Comparison of ENCODE assay signal across 16 mouse cellular contexts in the genomic region with DNA sequence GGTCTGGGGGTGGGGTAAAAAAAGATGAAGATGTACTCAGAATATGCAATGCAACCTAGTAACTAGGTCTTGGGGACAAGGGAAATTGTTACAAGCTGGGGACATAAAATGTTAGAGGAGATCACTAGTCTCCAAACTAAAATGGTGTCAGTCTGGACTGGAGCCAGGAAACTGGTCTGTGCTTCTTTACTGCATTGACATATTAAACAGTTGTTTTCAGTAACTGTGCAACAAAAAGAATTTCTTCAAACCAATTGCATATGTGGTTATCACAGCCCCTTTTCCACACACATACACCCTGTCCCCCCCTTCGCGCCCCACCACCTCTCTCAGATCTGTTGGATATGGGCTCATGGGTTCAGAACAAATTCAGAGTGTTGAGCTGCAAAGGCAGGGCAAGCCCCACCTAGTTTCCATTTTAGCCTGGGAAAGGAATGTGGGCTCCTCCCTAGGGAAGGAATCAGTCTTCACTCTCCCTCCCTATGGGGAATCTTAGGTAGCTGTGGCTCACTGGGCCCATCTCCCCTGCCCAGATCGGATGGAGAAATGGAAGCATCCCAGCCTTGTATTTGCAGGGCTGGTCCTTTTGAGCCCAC. TPM values are rescaled to one million over a fixed set of nuclear protein-coding genes. Genes with fewer than 3 reads are reported as not detected.
DNase-seq lines count a peak whose midpoint lies in the region; ATAC-seq and TF ChIP-seq lines count a peak whose summit lies in the region.
"Had no signal": no experiment of that assay in that cellular context is flagged by ENCODE, and none has a peak within 500 bp of the region (broad histone marks: within the 10 kb centered on the region; RNA-seq: fewer than 3 reads in every experiment).

No protein-coding gene starts in this region.

- intact Hi-C loops in heart, postnatal 14 days (cut with DNase I) = no loop called here

- H3K9me3 ChIP-seq in heart, embryonic 16.5 days (replicated peaks; ENCODE audit: control insufficient read depth, low read length) = no peaks in the 10 kb centered on the region
- no peaks in the 10 kb centered on the region for H3K9me3 ChIP-seq in limb, embryonic 14.5 days (ENCODE audit: control insufficient read depth, low read length)
- no peaks in the 10 kb centered on the region for H3K9me3 ChIP-seq in limb, embryonic 10.5 days (replicated peaks)
- no peaks in the 10 kb centered on the region for H3K9me3 ChIP-seq in stomach, embryonic 16.5 days (replicated peaks; ENCODE audit: control insufficient read depth, low read length)
- H3K9me3 ChIP-seq: forebrain, embryonic 10.5 days; midbrain, embryonic 10.5 days had no signal

- no peak overlapping the region for H3K4me3 ChIP-seq in heart, embryonic 16.5 days (ENCODE audit: low read length)
- H3K4me3 ChIP-seq in limb, embryonic 14.5 days (replicated peaks; ENCODE audit: low read length) = no peak overlapping the region
- no peak overlapping the region for H3K4me3 ChIP-seq in limb, embryonic 10.5 days
- H3K4me3 ChIP-seq in stomach, embryonic 16.5 days (replicated peaks; ENCODE audit: low read length) = no peak overlapping the region
- H3K4me3 ChIP-seq: forebrain, embryonic 10.5 days; midbrain, embryonic 10.5 days had no signal

- 72% methylated on average over 3 of the region's 3 CpGs for WGBS in heart, embryonic 16.5 days
- WGBS in limb, embryonic 14.5 days = 74% methylated on average over 3 of the region's 3 CpGs
- 89% methylated on average over 3 of the region's 3 CpGs for WGBS in limb, embryonic 10.5 days
- WGBS in stomach, embryonic 16.5 days = 74% methylated on average over 3 of the region's 3 CpGs

- DNase-seq in heart, postnatal 14 days = no peak
- DNase-seq in limb, embryonic 14.5 days (ENCODE audit: low spot score) = peak; percentile 64
- DNase-seq in limb, embryonic 10.5 days (ENCODE audit: low spot score) = no peak
- peak; percentile 70 for DNase-seq in ZHBTc4 (ENCODE audit: low read depth, low spot score)
- DNase-seq: cerebellum, postnatal 14 days; lung, postnatal 14 days; right cerebral cortex, postnatal 4 days; thymus, adult 2 months had no signal

- H3K4me1 ChIP-seq in heart, embryonic 16.5 days (ENCODE audit: control insufficient read depth, insufficient read depth, low read length) = peaks cover 6% of the 10 kb centered on the region
- H3K4me1 ChIP-seq in limb, embryonic 14.5 days (ENCODE audit: control insufficient read depth, insufficient read depth, low read length) = peaks cover 24% of the 10 kb centered on the region
- H3K4me1 ChIP-seq in limb, embryonic 10.5 days = peaks cover 21% of the 10 kb centered on the region
- peaks cover 21% of the 10 kb centered on the region for H3K4me1 ChIP-seq in stomach, embryonic 16.5 days (ENCODE audit: control insufficient read depth, insufficient read depth, low read length)
- H3K4me1 ChIP-seq: forebrain, embryonic 10.5 days; midbrain, embryonic 10.5 days had no signal

- H3K9ac ChIP-seq in heart, embryonic 16.5 days (ENCODE audit: low read length) = no peak overlapping the region
- H3K9ac ChIP-seq in limb, embryonic 14.5 days (ENCODE audit: low read depth, low read length, severe bottlenecking) = no peak overlapping the region
- H3K9ac ChIP-seq in stomach, embryonic 16.5 days (ENCODE audit: low read length) = no peak overlapping the region

- no peak for ATAC-seq in heart, embryonic 16.5 days (replicated peaks; ENCODE audit: extremely low read depth, insufficient read depth, low FRiP score)
- no peak; the same call in 1 of the 2 replicates for ATAC-seq in limb, embryonic 14.5 days (ENCODE audit: low FRiP score, low read depth)
- no peak; the same call in 1 of the 2 replicates for ATAC-seq in stomach, embryonic 16.5 days (ENCODE audit: insufficient read depth, low FRiP score)
- ATAC-seq in inflammation-experienced regulatory T-cells, adult 6 months = no peak
- ATAC-seq: hindbrain, embryonic 16.5 days had no signal

- no peak for TF ChIP-seq POLR2A in limb, embryonic 14.5 days (IDR thresholded peaks at IDR 0.05; ENCODE audit: borderline replicate concordance, extremely low read depth, insufficient read depth, insufficient read length)

- H3K36me3 ChIP-seq in heart, embryonic 16.5 days (ENCODE audit: control insufficient read depth, insufficient read depth) = no peaks in the 10 kb centered on the region
- H3K36me3 ChIP-seq in limb, embryonic 14.5 days (ENCODE audit: control insufficient read depth, insufficient read depth, low read length) = no peaks in the 10 kb centered on the region
- no peaks in the 10 kb centered on the region for H3K36me3 ChIP-seq in limb, embryonic 10.5 days
- no peaks in the 10 kb centered on the region for H3K36me3 ChIP-seq in stomach, embryonic 16.5 days (ENCODE audit: control insufficient read depth, insufficient read depth, low read length)
- H3K36me3 ChIP-seq: forebrain, embryonic 10.5 days; midbrain, embryonic 10.5 days had no signal

- H3K4me2 ChIP-seq in heart, embryonic 16.5 days (ENCODE audit: low read depth, low read length) = no peak overlapping the region
- no peak overlapping the region for H3K4me2 ChIP-seq in limb, embryonic 14.5 days (replicated peaks; ENCODE audit: low read depth, low read length, severe bottlenecking)
- H3K4me2 ChIP-seq in stomach, embryonic 16.5 days (ENCODE audit: low read depth, low read length) = no peak overlapping the region
- H3K4me2 ChIP-seq: liver, embryonic 11.5 days had no signal

- H3K27me3 ChIP-seq in heart, embryonic 16.5 days (ENCODE audit: control insufficient read depth, insufficient read depth, low read length) = no peaks in the 10 kb centered on the region
- no peaks in the 10 kb centered on the region for H3K27me3 ChIP-seq in limb, embryonic 14.5 days (ENCODE audit: control insufficient read depth, insufficient read depth, low read length)
- 0 out of 2 replicates have a peak, but pooled peaks cover 5% of the 10 kb centered on the region for H3K27me3 ChIP-seq in limb, embryonic 10.5 days (ENCODE audit: low read depth, poor library complexity, severe bottlenecking)
- H3K27me3 ChIP-seq in stomach, embryonic 16.5 days (ENCODE audit: control insufficient read depth, insufficient read depth, low read length) = no peaks in the 10 kb centered on the region

- peak overlapping the region; percentile 14; the same call in 1 of the 2 replicates for H3K27ac ChIP-seq in heart, embryonic 16.5 days (ENCODE audit: low read length)
- no peak overlapping the region for H3K27ac ChIP-seq in limb, embryonic 14.5 days (replicated peaks; ENCODE audit: low read depth, low read length)
- H3K27ac ChIP-seq in limb, embryonic 10.5 days = no peak overlapping the region
- H3K27ac ChIP-seq in stomach, embryonic 16.5 days (ENCODE audit: low read length) = peak overlapping the region; percentile 9; the same call in 1 of the 2 replicates
- H3K27ac ChIP-seq: forebrain, embryonic 10.5 days; midbrain, embryonic 10.5 days had no signal

RNA-seq across cellular contexts. Expression of gene Igfbp7, which starts 43.3 kb away (rescaled TPM):
- 68.4 and 72.0 TPM in 2 replicates for polyA plus RNA-seq in heart, embryonic 16.5 days (2015; fragmentation: Nextera tagmentation; extraction: Ambion mirVana)
- total RNA-seq in heart, postnatal 14 days (2021) = 100 to 1,000 TPM; 437 to 440 TPM
- polyA plus RNA-seq in limb, embryonic 14.5 days (2012; rRNA removed) = 81.5 and 102 TPM in 2 replicates
- polyA plus RNA-seq in limb, embryonic 14.5 days (2014; fragmentation: Nextera tagmentation; extraction: Ambion mirVana) = 86.7 and 100 TPM in 2 replicates
- 1.1 and 1.3 TPM in 2 replicates for polyA plus RNA-seq in limb, embryonic 10.5 days (2016; fragmentation: Nextera tagmentation; extraction: Ambion mirVana)
- polyA plus RNA-seq in stomach, embryonic 16.5 days (2015; fragmentation: Nextera tagmentation; extraction: Ambion mirVana) = 178 and 180 TPM in 2 replicates
- polyA plus RNA-seq in inflammation-experienced regulatory T-cells, adult 6 months (2017; shearing (Covaris generic)) = under 1 TPM in 2 of 3 experiments, not detected in 1; 0.32 to 0.83 TPM
- total RNA-seq: MEL had no signal

RNA-seq across cellular contexts. Expression of gene Polr2b, which starts 54.6 kb away (rescaled TPM):
- polyA plus RNA-seq in heart, embryonic 16.5 days (2015; fragmentation: Nextera tagmentation; extraction: Ambion mirVana) = 39.0 and 40.4 TPM in 2 replicates
- 10 to 100 TPM; 31.5 to 31.8 TPM for total RNA-seq in heart, postnatal 14 days (2021)
- 37.7 and 44.8 TPM in 2 replicates for polyA plus RNA-seq in limb, embryonic 14.5 days (2012; rRNA removed)
- 56.6 and 61.0 TPM in 2 replicates for polyA plus RNA-seq in limb, embryonic 14.5 days (2014; fragmentation: Nextera tagmentation; extraction: Ambion mirVana)
- polyA plus RNA-seq in limb, embryonic 10.5 days (2016; fragmentation: Nextera tagmentation; extraction: Ambion mirVana) = 86.2 and 95.9 TPM in 2 replicates
- polyA plus RNA-seq in stomach, embryonic 16.5 days (2015; fragmentation: Nextera tagmentation; extraction: Ambion mirVana) = 51.1 and 52.8 TPM in 2 replicates
- polyA plus RNA-seq in inflammation-experienced regulatory T-cells, adult 6 months (2017; shearing (Covaris generic)) = 10 to 100 TPM; 51.5 to 53.3 (median 51.6) TPM

RNA-seq across cellular contexts. Expression of gene Noa1, which starts 54.7 kb away (rescaled TPM):
- 22.5 and 23.7 TPM in 2 replicates for polyA plus RNA-seq in heart, embryonic 16.5 days (2015; fragmentation: Nextera tagmentation; extraction: Ambion mirVana)
- total RNA-seq in heart, postnatal 14 days (2021) = 10 to 100 TPM; 18.0 to 21.0 TPM
- polyA plus RNA-seq in limb, embryonic 14.5 days (2012; rRNA removed) = 19.2 and 19.6 TPM in 2 replicates
- polyA plus RNA-seq in limb, embryonic 14.5 days (2014; fragmentation: Nextera tagmentation; extraction: Ambion mirVana) = 23.7 and 25.9 TPM in 2 replicates
- 36.5 and 43.5 TPM in 2 replicates for polyA plus RNA-seq in limb, embryonic 10.5 days (2016; fragmentation: Nextera tagmentation; extraction: Ambion mirVana)
- 23.2 TPM in 2 replicates for polyA plus RNA-seq in stomach, embryonic 16.5 days (2015; fragmentation: Nextera tagmentation; extraction: Ambion mirVana)
- polyA plus RNA-seq in inflammation-experienced regulatory T-cells, adult 6 months (2017; shearing (Covaris generic)) = 1 to 10 TPM; 4.3 to 6.2 (median 4.8) TPM

Comparison
In these comparisons a context has a peak if more than half of its experiments do, and no peak if none do; other contexts are left out.
1. DNase-seq: peak in limb, embryonic 14.5 days (single experiment) and ZHBTc4 (single experiment); none in heart, postnatal 14 days (0 of 2) and limb, embryonic 10.5 days (single experiment).
2. RNA of gene Igfbp7, which starts 43.3 kb away (polyA plus RNA-seq): 178 to 180 TPM in stomach, embryonic 16.5 days, 81.5 to 102 TPM in limb, embryonic 14.5 days and 68.4 to 72.0 TPM in heart, embryonic 16.5 days; 1.1 to 1.3 TPM in limb, embryonic 10.5 days and 0.32 to 0.83 TPM in inflammation-experienced regulatory T-cells, adult 6 months; every median in the first group is over 10 times any median in the second.
3. H3K27ac ChIP-seq: peak in heart, embryonic 16.5 days (single experiment) and stomach, embryonic 16.5 days (single experiment); none in limb, embryonic 14.5 days (single experiment) and limb, embryonic 10.5 days (single experiment).